Mouse (Mus musculus) heart, embryonic 10.5 days (tissue): ENCODE results near the gene Piezo1. TPM values are rescaled to one million over a fixed set of nuclear protein-coding genes. Genes with fewer than 3 reads are reported as not detected.

ENCODE experiments used
- DNase-seq: peaks from one replicate; pipeline ENCODE4 v3.0.0-alpha.2; 2017; ENCODE audit warnings: low spot score
- H3K27ac ChIP-seq: fragments of 300-500 bp; sonication (generic); 2 replicates; pipeline ENCODE4 v1.5.1; 2016; ENCODE audit warnings: mild to moderate bottlenecking
- H3K27me3 ChIP-seq: fragments of 300-500 bp; sonication (generic); 2 replicates; pipeline ENCODE4 v1.6.1; 2016; ENCODE audit warnings: mild to moderate bottlenecking; ENCODE audit not compliant: poor library complexity, insufficient read depth, severe bottlenecking
- H3K36me3 ChIP-seq: fragments of 300-500 bp; sonication (generic); 2 replicates; pipeline ENCODE4 v1.6.1; 2016; ENCODE audit warnings: mild to moderate bottlenecking, moderate library complexity
- H3K4me1 ChIP-seq: fragments of 300-500 bp; sonication (generic); 2 replicates; pipeline ENCODE4 v1.6.1; 2016; ENCODE audit warnings: mild to moderate bottlenecking
- H3K4me3 ChIP-seq: fragments of 300-500 bp; sonication (generic); 2 replicates; pipeline ENCODE4 v1.5.1; 2016; ENCODE audit warnings: mild to moderate bottlenecking, moderate library complexity
- H3K9me3 ChIP-seq: fragments of 300-500 bp; sonication (generic); 2 replicates; pipeline ENCODE4 v1.6.1; 2016; ENCODE audit warnings: mild to moderate bottlenecking, moderate library complexity
- WGBS: fragments of 180-500 bp; shearing (Covaris S2); methylation state at CpG from one replicate; pipeline ENCODE4 v1.1.7; 2016; 5-methylcytosine and 5-hydroxymethylcytosine counted together
- polyA plus RNA-seq: library from polyadenylated mRNA; unstranded; fragments of >200 nt; fragmentation: Nextera tagmentation; extraction: Ambion mirVana; gene quantifications from 2 replicates; pipeline ENCODE4 v1.2.1, GENCODE M21; 2016

Gene Piezo1
- polyA plus RNA-seq: 23.7 and 29.3 TPM in 2 replicates

DNA sequence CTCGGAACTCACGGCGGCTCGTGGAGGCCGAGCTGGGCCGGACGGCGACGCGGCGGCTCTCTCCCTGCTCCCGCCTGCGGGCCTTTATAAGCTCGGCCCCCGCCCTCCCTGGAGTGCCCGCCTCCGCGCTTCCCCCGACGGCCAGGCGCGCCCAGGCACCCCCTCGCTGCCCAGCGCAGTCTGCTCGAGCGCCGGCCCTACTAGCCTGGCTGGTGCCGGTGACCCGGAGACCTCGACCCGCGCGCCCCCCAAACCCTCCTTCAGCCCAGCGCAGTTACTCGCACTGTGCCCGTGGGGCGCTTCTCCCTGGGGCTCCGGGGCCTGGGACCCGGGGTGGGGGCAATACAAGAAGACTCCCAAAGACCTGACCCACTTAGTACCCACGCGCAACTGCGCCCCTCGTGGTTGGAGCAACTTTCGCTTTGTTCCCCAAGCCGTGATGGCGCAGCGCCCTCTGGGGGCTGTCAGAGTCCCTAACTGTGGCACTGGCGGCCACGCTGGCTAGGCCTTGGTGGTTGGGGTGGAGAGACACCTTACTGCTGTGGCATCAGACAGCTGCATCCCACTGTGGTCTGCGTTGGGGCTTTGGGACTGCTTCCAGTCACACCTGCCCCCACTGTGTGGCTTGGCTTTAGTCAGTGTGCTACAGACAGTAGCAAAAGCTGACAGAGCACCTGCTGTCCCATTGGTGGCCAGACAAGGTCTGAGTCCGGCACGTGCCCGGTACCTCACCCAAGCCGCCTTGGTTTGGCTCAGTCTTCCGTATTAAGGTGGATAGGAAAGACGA lies at the start of gene Piezo1:
Gene Piezo1, minus strand, starts transcription at position 65 of the 787 bp plus-strand sequence.
- no peaks in the 10 kb centered on the region for H3K9me3 ChIP-seq
- peak within 1 kb of the TSS; percentile 98 for H3K27ac ChIP-seq
- no peaks in the 10 kb centered on the region for H3K27me3 ChIP-seq
- H3K4me1 ChIP-seq: peaks cover 61% of the 10 kb centered on the region
- no peaks in the 10 kb centered on the region; the same call in 1 of the 2 replicates for H3K36me3 ChIP-seq
- DNase-seq: peak; percentile 96
- 10% methylated on average over 56 of the region's 56 CpGs for WGBS
- H3K4me3 ChIP-seq: peak within 1 kb of the TSS; percentile 88

- 90% methylated on average over 9 of the region's 9 CpGs for WGBS
- no peaks in the 10 kb centered on the region; the same call in 1 of the 2 replicates for H3K27me3 ChIP-seq
- H3K9me3 ChIP-seq: no peaks in the 10 kb centered on the region
- no peak for DNase-seq
- H3K36me3 ChIP-seq: peaks cover 29% of the 10 kb centered on the region; the same call in 1 of the 2 replicates
- H3K4me1 ChIP-seq: peaks cover 16% of the 10 kb centered on the region
- no peak overlapping the region for H3K4me3 ChIP-seq
- H3K27ac ChIP-seq: no peak overlapping the region
Measured at GRCm38 (mm10) chr8:122600666-122601065, 49.5 kb upstream of the Piezo1 start.

DNA sequence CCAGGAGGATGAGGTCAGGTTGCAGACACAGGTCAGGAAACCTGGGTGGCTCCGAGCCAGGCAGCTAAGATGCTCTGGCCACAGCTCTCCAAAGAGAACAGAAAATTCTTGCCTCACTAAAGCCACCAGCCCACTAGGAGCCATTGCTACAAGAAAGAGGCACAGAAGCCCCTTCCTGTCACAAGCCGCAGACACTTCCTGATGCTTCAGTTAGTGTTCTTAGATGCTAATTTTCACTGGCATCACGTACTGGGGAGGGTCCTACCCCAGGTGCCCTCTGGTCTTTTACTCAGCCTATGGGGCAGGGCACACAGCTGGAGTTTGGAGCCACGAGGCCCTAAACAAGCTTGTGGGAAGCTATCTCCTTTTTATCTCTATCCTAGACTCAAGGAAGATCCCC lies 44.9 kb upstream of the Piezo1 start:
- DNase-seq: no peak
- H3K4me1 ChIP-seq: peaks cover 39% of the 10 kb centered on the region
- H3K27ac ChIP-seq: 0 out of 2 replicates have a peak overlapping the region, but pooled peaks have one; percentile 18
- no peaks in the 10 kb centered on the region for H3K27me3 ChIP-seq
- H3K4me3 ChIP-seq: no peak overlapping the region
- H3K36me3 ChIP-seq: peaks cover 47% of the 10 kb centered on the region; the same call in 1 of the 2 replicates
- no peaks in the 10 kb centered on the region for H3K9me3 ChIP-seq
- 40% methylated on average over 4 of the region's 4 CpGs for WGBS

GRCm38 (mm10) chr8:122593783-122594507 lies 42.8 kb upstream of the Piezo1 start:
- Histone ChIP-seq H3K27me3 (no peaks in the 10 kb centered on the region), H3K36me3 (peaks cover 36% of the 10 kb centered on the region; the same call in 1 of the 2 replicates), H3K9me3 (no peaks in the 10 kb centered on the region), H3K27ac (0 out of 2 replicates have a peak overlapping the region, but pooled peaks have one; percentile 22), H3K4me3 (no peak overlapping the region), H3K4me1 (peaks cover 39% of the 10 kb centered on the region)
- DNase-seq: no peak
- WGBS: 68% methylated on average over 19 of the region's 19 CpGs

GRCm38 (mm10) chr8:122593240-122593639 lies 42.1 kb upstream of the Piezo1 start:
- Histone ChIP-seq H3K9me3 (no peaks in the 10 kb centered on the region), H3K27ac (peak overlapping the region; percentile 22; the same call in 1 of the 2 replicates)
- WGBS: 48% methylated on average over 12 of the region's 12 CpGs

DNA sequence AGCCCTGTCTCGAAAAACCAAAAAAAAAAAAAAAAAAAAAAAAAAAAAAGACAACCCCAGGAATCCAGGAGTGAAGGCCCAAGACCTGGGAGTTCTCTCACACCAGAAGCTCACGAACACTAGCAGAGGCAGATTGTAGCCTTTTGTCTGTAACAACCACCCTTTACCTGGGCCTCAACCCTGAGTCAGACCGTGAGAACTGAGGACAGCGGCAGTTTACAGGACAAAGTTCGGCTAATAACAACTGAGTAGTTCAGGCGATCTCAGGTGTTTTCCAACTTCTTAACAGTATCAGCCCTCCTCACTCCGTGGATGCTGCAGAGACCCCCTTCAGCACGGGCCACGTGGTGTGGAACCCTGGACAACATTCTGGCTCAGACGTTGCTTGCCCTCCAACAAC lies 35.6 kb upstream of the Piezo1 start:
- Histone ChIP-seq H3K36me3 (peaks cover 5% of the 10 kb centered on the region; the same call in 1 of the 2 replicates), H3K9me3 (no peaks in the 10 kb centered on the region; the same call in 1 of the 2 replicates), H3K27ac (no peak overlapping the region), H3K4me1 (peaks cover 28% of the 10 kb centered on the region), H3K4me3 (no peak overlapping the region), H3K27me3 (no peaks in the 10 kb centered on the region)
- no peak for DNase-seq
- WGBS: 84% methylated on average over 10 of the region's 10 CpGs

More at GRCm38 (mm10) chr8:122593240-122593639, 42.1 kb upstream of the Piezo1 start:
- H3K27me3 ChIP-seq: no peaks in the 10 kb centered on the region
- DNase-seq: no peak
- H3K36me3 ChIP-seq: peaks cover 29% of the 10 kb centered on the region; the same call in 1 of the 2 replicates
- peaks cover 39% of the 10 kb centered on the region for H3K4me1 ChIP-seq
- no peak overlapping the region for H3K4me3 ChIP-seq

- no peak overlapping the region for H3K4me3 ChIP-seq
- H3K27ac ChIP-seq: no peak overlapping the region
- no peaks in the 10 kb centered on the region; the same call in 1 of the 2 replicates for H3K9me3 ChIP-seq
Measured at GRCm38 (mm10) chr8:122586171-122586570, 35.0 kb upstream of the Piezo1 start.

GRCm38 (mm10) chr8:122585411-122585891 lies 34.3 kb upstream of the Piezo1 start:
- Histone ChIP-seq H3K4me3 (no peak overlapping the region), H3K27me3 (no peaks in the 10 kb centered on the region), H3K4me1 (peaks cover 38% of the 10 kb centered on the region), H3K36me3 (no peaks in the 10 kb centered on the region), H3K27ac (peak overlapping the region; percentile 42), H3K9me3 (no peaks in the 10 kb centered on the region; the same call in 1 of the 2 replicates)
- DNase-seq: no peak
- 56% methylated on average over 14 of the region's 14 CpGs for WGBS

More at GRCm38 (mm10) chr8:122586171-122586570, 35.0 kb upstream of the Piezo1 start:
- Histone ChIP-seq H3K36me3 (peaks cover 5% of the 10 kb centered on the region; the same call in 1 of the 2 replicates), H3K4me1 (peaks cover 31% of the 10 kb centered on the region), H3K27me3 (no peaks in the 10 kb centered on the region)
- DNase-seq: no peak
- WGBS: 69% methylated on average over 7 of the region's 7 CpGs

GRCm38 (mm10) chr8:122584981-122585380 lies 33.9 kb upstream of the Piezo1 start:
- no peak for DNase-seq
- no peaks in the 10 kb centered on the region for H3K36me3 ChIP-seq
- peak overlapping the region; percentile 42 for H3K27ac ChIP-seq
- WGBS: 76% methylated on average over 9 of the region's 9 CpGs
- no peak overlapping the region for H3K4me3 ChIP-seq
- H3K27me3 ChIP-seq: no peaks in the 10 kb centered on the region
- H3K4me1 ChIP-seq: peaks cover 41% of the 10 kb centered on the region
- H3K9me3 ChIP-seq: no peaks in the 10 kb centered on the region; the same call in 1 of the 2 replicates

DNA sequence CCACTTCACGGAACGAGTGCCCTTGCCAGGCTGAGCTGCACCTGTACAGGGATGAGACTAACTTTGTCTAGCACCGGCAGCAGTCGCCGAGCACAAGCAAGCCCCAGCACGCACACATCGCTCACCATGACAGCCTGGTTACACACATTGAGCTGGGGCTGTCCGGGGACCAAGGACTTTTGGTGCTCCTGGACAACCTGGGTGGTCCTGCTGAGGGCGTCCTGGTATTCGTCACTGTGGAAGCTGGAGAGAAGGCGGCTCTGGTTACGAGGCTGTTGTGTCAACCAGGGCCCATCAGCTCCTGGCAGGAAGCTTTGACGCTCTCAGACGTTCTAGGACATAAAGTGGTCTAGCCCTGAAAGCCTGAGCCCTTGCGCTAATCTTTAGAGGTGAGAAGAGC lies 29.8 kb upstream of the Piezo1 start:
- Histone ChIP-seq H3K36me3 (no peaks in the 10 kb centered on the region), H3K4me3 (no peak overlapping the region), H3K9me3 (no peaks in the 10 kb centered on the region; the same call in 1 of the 2 replicates), H3K27me3 (no peaks in the 10 kb centered on the region), H3K27ac (no peak overlapping the region; the same call in 1 of the 2 replicates), H3K4me1 (peaks cover 71% of the 10 kb centered on the region)
- 39% methylated on average over 15 of the region's 15 CpGs for WGBS
- DNase-seq: no peak

DNA sequence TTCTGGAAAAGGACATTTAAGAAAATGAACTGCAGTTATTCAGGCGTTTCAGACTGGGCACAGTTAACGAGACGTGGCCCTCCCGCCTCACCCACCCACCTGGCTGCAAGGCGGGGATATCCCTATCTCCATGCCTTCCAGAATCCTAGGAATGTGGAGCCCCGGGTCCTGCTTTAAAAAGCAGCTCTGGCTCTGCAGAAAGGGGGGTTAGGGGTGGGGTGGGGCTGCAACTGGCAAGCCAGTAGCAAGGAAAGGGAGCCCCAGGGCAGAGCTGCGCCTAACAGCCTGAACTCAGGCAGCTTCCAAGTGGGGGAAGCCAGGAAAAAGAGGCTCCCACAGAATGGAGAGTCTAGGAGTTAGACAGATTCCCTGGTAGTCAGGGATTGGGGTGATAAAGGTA lies 28.1 kb upstream of the Piezo1 start:
- 26% methylated on average over 7 of the region's 7 CpGs for WGBS
- H3K4me3 ChIP-seq: no peak overlapping the region

DNA sequence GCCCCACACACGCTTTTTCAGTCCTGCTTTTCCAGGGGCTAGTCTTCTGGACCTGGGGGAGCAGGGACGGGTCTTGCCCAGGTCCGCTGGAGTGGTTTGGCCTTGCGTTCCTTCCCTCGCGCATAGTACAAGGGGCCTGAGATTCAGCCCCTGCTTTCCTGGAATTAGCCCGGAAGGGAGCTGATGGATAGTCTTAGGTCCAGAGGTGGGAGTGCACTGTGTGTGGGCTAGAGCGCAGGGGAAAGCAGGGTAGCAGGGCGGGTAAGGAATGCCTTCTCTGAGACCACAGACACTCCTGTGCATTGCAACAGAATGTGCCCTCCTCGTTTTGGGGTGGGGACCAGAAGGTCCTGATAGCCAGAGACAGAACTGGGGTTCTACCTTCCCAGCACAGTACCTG lies 26.0 kb upstream of the Piezo1 start:
- Histone ChIP-seq H3K36me3 (peaks cover 25% of the 10 kb centered on the region), H3K27me3 (no peaks in the 10 kb centered on the region), H3K4me3 (peak overlapping the region; percentile 84), H3K4me1 (peaks cover 73% of the 10 kb centered on the region), H3K27ac (peak overlapping the region; percentile 93), H3K9me3 (no peaks in the 10 kb centered on the region; the same call in 1 of the 2 replicates)
- WGBS: 39% methylated on average over 10 of the region's 10 CpGs
- DNase-seq: no peak

More for the DNA sequence above, 28.1 kb upstream of the Piezo1 start:
- Histone ChIP-seq H3K27ac (peak overlapping the region; percentile 53), H3K4me1 (peaks cover 73% of the 10 kb centered on the region), H3K9me3 (no peaks in the 10 kb centered on the region; the same call in 1 of the 2 replicates), H3K36me3 (0 out of 2 replicates have a peak, but pooled peaks cover 4% of the 10 kb centered on the region), H3K27me3 (no peaks in the 10 kb centered on the region)
- DNase-seq: no peak
